Mouse (Mus musculus) forebrain, embryonic 14.5 days (tissue): Measurements from ENCODE around the gene Rpgr. TPM values are rescaled to one million over a fixed set of nuclear protein-coding genes. Genes with fewer than 3 reads are reported as not detected.

ENCODE experiments used
- ATAC-seq: fragments of 200-750 bp; cut with Nextera tagmentation; 2 replicates; pipeline ENCODE4 v1.8.0; 2017; ENCODE audit warnings: mild to moderate bottlenecking, moderate library complexity
- DNase-seq: peaks from one replicate; pipeline ENCODE4 v3.0.0-alpha.2; 2015; ENCODE audit warnings: low spot score
- H3K27ac ChIP-seq: fragments of 300-500 bp; sonication (generic); 2 replicates; pipeline ENCODE4 v1.5.1; 2014; ENCODE audit warnings: low read depth, mild to moderate bottlenecking, control low read depth, low read length, moderate library complexity
- H3K27me3 ChIP-seq: fragments of 300-500 bp; sonication (generic); replicated peaks from 2 replicates; pipeline ENCODE4 v1.6.1; 2014; ENCODE audit warnings: low read length, control low read depth, mixed read lengths; ENCODE audit not compliant: control insufficient read depth, insufficient read depth
- H3K36me3 ChIP-seq: fragments of 300-500 bp; sonication (generic); 2 replicates; pipeline ENCODE4 v1.6.1; 2014; ENCODE audit warnings: low read length, control low read depth; ENCODE audit not compliant: control insufficient read depth, insufficient read depth
- H3K4me1 ChIP-seq: fragments of 300-500 bp; sonication (generic); 2 replicates; pipeline ENCODE4 v1.6.1; 2014; ENCODE audit warnings: antibody characterized with exemption, low read length, control low read depth; ENCODE audit not compliant: control insufficient read depth, insufficient read depth
- H3K4me2 ChIP-seq: fragments of 300-500 bp; sonication (generic); 2 replicates; pipeline ENCODE4 v1.6.1; 2014; ENCODE audit warnings: mild to moderate bottlenecking, control low read depth, low read length
- H3K4me3 ChIP-seq: fragments of 300-500 bp; sonication (generic); 2 replicates; pipeline ENCODE4 v1.5.1; 2014; ENCODE audit warnings: low read depth, low read length, control low read depth
- H3K9ac ChIP-seq: fragments of 300-500 bp; sonication (generic); 2 replicates; pipeline ENCODE4 v1.6.1; 2014; ENCODE audit warnings: mild to moderate bottlenecking, low read length, control low read depth, moderate library complexity
- H3K9me3 ChIP-seq: fragments of 300-500 bp; sonication (generic); replicated peaks from 2 replicates; pipeline ENCODE4 v1.6.1; 2016; ENCODE audit warnings: low read length, control low read depth, mixed read lengths; ENCODE audit not compliant: control insufficient read depth
- WGBS: fragments of 180-500 bp; shearing (Covaris S2); extraction: QIAGEN DNeasy Blood & Tissue Kit; methylation state at CpG from one replicate; pipeline ENCODE4 v1.1.7; 2014; 5-methylcytosine and 5-hydroxymethylcytosine counted together
- polyA plus RNA-seq: library from polyadenylated mRNA; unstranded; fragments of >200 nt; fragmentation: Nextera tagmentation; extraction: Ambion mirVana; gene quantifications from 2 replicates; pipeline ENCODE4 v1.2.1, GENCODE M21; 2014

Rpgr gene
- polyA plus RNA-seq, 1 experiment from 2014 or later: 34.0 TPM

DNA sequence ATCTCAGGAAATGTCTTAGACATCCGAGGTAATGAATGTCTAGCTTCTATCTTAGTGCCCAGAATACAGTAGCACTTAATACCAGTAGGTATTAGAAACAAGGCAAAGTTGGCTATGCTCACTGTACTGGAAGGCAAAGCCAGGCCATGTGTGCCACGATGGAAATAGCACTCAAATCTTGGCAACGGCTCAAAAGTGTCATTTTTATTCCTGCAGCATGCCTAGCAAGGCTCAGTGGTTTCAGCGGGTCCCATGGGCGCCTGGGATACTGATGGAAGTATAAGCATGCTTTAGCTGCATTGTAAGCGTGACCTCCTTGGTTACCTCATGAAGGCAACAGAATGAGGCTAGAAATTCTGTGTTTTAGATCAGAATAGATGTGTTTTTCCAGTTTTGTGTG lies 2.6 kb upstream of the Rpgr start:
- ATAC-seq (no peak), DNase-seq (peak; percentile 4)
- Histone ChIP-seq H3K27me3 (no peaks in the 10 kb centered on the region), H3K9ac (no peak overlapping the region), H3K4me3 (no peak overlapping the region), H3K4me2 (no peak overlapping the region), H3K36me3 (no peaks in the 10 kb centered on the region), H3K9me3 (no peaks in the 10 kb centered on the region), H3K27ac (no peak overlapping the region), H3K4me1 (no peaks in the 10 kb centered on the region)
- WGBS: 70% methylated on average over 6 of the region's 6 CpGs

DNA sequence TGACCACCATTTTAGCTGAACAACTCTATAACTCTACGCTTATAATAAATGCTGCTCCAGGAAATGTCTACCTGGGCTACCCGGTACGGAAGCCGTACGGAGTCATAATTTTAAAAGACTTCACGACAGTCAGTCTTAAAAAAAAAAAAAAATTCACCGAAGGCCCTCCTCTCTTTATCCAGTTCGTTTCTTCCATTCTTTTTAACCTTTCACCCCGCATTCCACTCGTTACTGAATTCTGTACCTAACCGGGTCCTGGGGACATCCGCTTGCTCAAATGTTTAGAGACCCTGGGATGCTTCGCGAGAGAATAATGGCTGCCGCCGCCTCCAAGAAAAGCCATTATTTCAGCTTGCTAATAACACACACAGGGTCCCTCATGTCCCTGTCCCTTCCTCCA lies 748 bp downstream of the Rpgr start:
- Histone ChIP-seq H3K36me3 (no peaks in the 10 kb centered on the region), H3K4me2 (peak overlapping the region; percentile 52), H3K9ac (peak overlapping the region; percentile 62), H3K4me3 (peak overlapping the region; percentile 45), H3K9me3 (no peaks in the 10 kb centered on the region), H3K27me3 (no peaks in the 10 kb centered on the region), H3K27ac (peak overlapping the region; percentile 71), H3K4me1 (no peaks in the 10 kb centered on the region)
- no peak; the same call in 1 of the 2 replicates for ATAC-seq
- DNase-seq: peak; percentile 70
- 33% methylated on average over 16 of the region's 16 CpGs for WGBS

DNA sequence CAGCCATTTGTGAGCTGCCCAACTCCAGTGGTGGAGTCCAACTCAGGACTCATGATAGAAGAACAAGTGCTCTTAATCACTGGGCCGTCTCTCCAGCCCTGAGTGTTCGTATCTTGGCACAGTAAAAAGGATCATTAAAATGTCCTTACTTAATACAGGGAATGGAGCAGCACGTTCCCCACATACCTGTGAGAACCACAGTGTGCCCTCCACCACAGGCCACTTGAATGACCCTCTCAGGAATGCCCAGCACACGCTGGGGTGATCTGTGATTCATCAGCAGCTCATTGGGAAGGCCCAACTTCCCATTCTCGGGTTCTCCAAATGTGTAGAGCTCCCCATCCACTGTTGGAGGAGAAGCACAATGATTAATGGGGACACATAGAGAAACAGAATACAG lies 10.8 kb downstream of the Rpgr start:
- no peak for DNase-seq
- Histone ChIP-seq H3K36me3 (peaks cover 13% of the 10 kb centered on the region; the same call in 1 of the 2 replicates), H3K9ac (no peak overlapping the region), H3K27ac (no peak overlapping the region), H3K4me1 (no peaks in the 10 kb centered on the region), H3K27me3 (no peaks in the 10 kb centered on the region), H3K4me2 (no peak overlapping the region), H3K4me3 (no peak overlapping the region), H3K9me3 (no peaks in the 10 kb centered on the region)
- WGBS: 79% methylated on average over 5 of the region's 5 CpGs
- no peak for ATAC-seq

DNA sequence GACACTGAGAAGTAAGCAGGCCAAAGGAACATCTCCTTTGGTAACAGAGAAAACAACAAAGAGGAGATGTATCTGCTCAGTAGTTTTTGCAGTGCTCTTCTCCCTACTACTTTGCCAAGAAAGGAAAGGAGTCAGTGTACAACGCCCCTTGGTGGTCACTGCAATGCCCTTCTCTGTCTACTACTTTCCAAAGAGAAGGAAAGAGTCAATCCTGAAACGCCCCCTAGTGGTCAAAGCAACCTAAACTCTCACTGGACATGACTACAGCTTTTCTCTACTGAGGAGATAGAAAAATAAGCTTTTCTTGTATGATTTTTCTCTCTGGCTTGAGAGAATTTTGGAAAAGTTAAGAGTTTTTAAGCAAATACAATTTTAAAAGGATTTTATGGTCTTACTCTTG lies 15.4 kb downstream of the Rpgr start:
- DNase-seq: peak; percentile 53
- no peaks in the 10 kb centered on the region for H3K4me1 ChIP-seq
- 14% methylated on average over 2 of the region's 2 CpGs for WGBS
- H3K9me3 ChIP-seq: no peaks in the 10 kb centered on the region
- no peak overlapping the region for H3K27ac ChIP-seq
- no peaks in the 10 kb centered on the region for H3K36me3 ChIP-seq
- no peak overlapping the region for H3K4me2 ChIP-seq
- no peak for ATAC-seq
- H3K4me3 ChIP-seq: no peak overlapping the region
- H3K27me3 ChIP-seq: no peaks in the 10 kb centered on the region
- H3K9ac ChIP-seq: no peak overlapping the region

DNA sequence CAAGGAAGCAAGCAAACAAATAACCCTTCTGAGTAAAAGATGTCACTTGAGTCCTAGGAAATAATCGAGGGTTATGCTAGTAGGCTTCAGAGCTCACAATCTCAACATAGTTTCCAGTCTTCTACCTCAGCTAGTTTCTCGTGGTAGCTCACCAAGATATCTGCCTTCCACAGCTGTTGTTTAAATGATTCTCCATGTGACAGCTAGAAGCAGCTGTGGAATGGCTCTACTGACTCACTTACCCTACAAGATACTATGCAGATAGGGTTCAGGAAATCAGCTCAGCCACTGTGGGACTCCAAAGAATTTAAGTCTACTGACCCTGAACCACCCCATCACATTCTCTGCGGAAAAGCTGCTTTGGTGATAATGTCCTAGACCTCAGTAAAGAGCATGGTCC lies 64.3 kb downstream of the Rpgr start:
- Histone ChIP-seq H3K9me3 (no peaks in the 10 kb centered on the region), H3K4me2 (no peak overlapping the region), H3K36me3 (no peaks in the 10 kb centered on the region), H3K4me1 (no peaks in the 10 kb centered on the region), H3K27me3 (no peaks in the 10 kb centered on the region), H3K27ac (no peak overlapping the region), H3K4me3 (no peak overlapping the region), H3K9ac (no peak overlapping the region)
- DNase-seq (no peak), ATAC-seq (no peak)
- WGBS: 81% methylated on average over 3 of the region's 3 CpGs

DNA sequence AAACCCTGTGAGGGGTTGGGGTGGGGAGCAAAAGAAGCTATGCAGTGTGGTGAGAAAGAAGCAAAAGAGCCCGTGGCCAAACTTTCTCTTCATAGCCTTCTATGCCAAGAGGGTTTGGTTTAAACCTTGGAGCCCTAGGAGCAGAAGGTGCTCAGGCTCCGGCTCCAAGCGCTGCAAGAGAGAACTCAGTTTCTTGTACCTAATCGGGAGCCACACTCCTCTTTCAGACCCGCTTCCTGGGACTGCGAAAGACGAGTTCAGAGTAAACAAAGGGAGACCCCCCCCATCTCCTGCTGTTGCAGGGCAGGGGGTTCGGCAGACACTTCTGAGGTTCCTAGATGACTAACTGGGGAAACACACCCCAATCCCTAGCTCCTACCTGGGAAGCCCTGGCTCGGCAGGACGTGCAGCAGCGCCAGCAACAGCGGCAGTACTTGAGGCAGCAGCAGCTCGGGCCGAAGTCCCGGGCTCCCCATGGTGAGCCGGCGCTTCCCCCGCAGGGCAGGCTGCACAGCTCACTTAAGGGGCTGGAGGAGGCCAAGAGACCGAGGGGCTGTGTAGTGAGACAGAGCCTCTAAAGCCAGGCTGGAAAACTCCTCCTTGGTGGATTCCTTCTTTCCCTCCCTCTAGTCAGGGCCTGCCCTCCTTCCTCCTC lies 99.5 kb downstream of the Rpgr start, which contains the start of gene Srpx:
Gene Srpx (minus strand): TSS at position 645 of the 655 bp plus-strand sequence.
- peak within 1 kb of the TSS; percentile 40 for H3K9ac ChIP-seq
- no peak within 1 kb of the TSS for H3K27ac ChIP-seq
- peak; percentile 24 for DNase-seq
- WGBS: 39% methylated on average over 18 of the region's 19 CpGs
- no peaks in the 10 kb centered on the region for H3K36me3 ChIP-seq
- no peaks in the 10 kb centered on the region for H3K4me1 ChIP-seq
- H3K4me2 ChIP-seq: peak within 1 kb of the TSS; percentile 45
- H3K9me3 ChIP-seq: no peaks in the 10 kb centered on the region
- H3K27me3 ChIP-seq: no peaks in the 10 kb centered on the region
- H3K4me3 ChIP-seq: peak within 1 kb of the TSS; percentile 23
- peak; percentile 46; the same call in 1 of the 2 replicates for ATAC-seq

DNA sequence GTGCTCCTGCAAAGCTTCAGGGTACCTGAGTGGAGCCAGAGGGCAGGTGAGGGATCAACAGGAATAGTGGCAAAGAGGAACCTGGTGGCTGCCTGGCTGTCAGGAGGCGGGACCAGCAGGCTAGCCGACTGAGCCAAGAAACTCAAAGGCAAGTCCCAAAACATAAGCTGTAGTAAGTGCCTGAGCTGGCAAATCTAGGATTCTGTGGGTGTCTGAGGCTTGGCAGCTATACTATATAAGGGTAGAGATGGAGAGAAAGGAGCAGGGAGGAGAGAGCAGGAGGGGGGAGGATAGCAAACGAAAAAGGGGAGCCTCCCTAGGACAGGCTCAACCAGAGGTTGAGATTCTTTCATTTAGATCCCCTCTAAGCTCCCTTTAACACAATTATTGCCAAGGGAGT lies 100.9 kb downstream of the Rpgr start:
- peak; percentile 13 for DNase-seq
- Histone ChIP-seq H3K9ac (no peak overlapping the region), H3K4me3 (no peak overlapping the region), H3K36me3 (no peaks in the 10 kb centered on the region), H3K4me2 (no peak overlapping the region), H3K27me3 (no peaks in the 10 kb centered on the region), H3K27ac (no peak overlapping the region), H3K9me3 (no peaks in the 10 kb centered on the region), H3K4me1 (no peaks in the 10 kb centered on the region)
- ATAC-seq: peak; percentile 46; the same call in 1 of the 2 replicates
- 52% methylated on average over 3 of the region's 3 CpGs for WGBS

DNA sequence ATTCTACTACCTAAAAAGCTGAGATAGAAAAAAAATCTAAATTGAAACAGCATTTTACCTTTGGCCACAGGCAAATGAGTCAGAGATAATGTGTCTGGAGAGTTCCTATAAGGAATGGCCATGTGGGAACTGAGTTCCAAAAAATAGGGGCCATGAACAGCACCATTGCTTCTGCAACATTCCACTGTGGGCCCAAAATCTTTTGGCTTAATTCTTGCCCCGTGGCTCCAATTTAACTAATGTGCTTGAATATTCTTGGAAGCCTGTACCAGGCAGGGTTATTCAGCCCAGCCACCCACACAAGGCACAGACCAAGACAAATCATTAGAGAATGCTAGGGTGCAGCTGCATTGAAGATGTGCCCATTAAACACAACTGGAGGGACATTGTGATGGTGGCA lies 106.0 kb downstream of the Rpgr start:
- H3K4me2 ChIP-seq: no peak overlapping the region
- H3K27me3 ChIP-seq: no peaks in the 10 kb centered on the region
- H3K9me3 ChIP-seq: no peaks in the 10 kb centered on the region
- DNase-seq (no peak), ATAC-seq (no peak)
- no peaks in the 10 kb centered on the region for H3K36me3 ChIP-seq
- no peak overlapping the region for H3K27ac ChIP-seq
- no peak overlapping the region for H3K4me3 ChIP-seq
- H3K4me1 ChIP-seq: no peaks in the 10 kb centered on the region
- WGBS: 62% methylated on average over 1 of the region's 1 CpGs
- no peak overlapping the region for H3K9ac ChIP-seq

DNA sequence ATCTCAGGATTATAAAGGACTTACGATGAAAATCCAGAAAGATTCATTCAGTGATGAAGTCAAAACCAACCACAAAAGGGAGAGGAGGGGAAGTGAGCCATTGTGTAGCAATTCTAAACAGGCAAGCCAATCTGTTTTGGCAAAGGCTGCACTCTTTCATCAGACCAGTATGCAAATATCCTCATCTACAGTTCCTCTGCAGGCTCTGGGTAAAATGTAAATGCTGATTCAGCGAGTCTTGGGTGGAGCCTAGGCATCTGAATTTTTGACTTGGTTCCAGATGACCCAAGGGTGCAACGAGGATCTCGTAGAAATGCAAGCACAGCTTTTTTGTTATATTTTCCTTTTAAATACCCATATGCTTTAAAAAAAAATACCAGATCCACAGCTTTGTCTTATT lies 108.2 kb downstream of the Rpgr start:
- H3K9ac ChIP-seq: no peak overlapping the region
- H3K27me3 ChIP-seq: no peaks in the 10 kb centered on the region
- no peak overlapping the region for H3K4me3 ChIP-seq
- no peak overlapping the region for H3K4me2 ChIP-seq
- DNase-seq (peak; percentile 62), ATAC-seq (peak; percentile 42; the same call in 1 of the 2 replicates)
- 41% methylated on average over 4 of the region's 4 CpGs for WGBS
- H3K27ac ChIP-seq: no peak overlapping the region
- no peaks in the 10 kb centered on the region for H3K4me1 ChIP-seq
- H3K9me3 ChIP-seq: no peaks in the 10 kb centered on the region
- H3K36me3 ChIP-seq: no peaks in the 10 kb centered on the region
